Mouse (Mus musculus): ENCODE data around the gene Ptcd2. TPM values are rescaled to one million over a fixed set of nuclear protein-coding genes. Genes with fewer than 3 reads are reported as not detected.

Gene Ptcd2
- polyA plus RNA-seq, 1 experiment from 2014 or later, result 53.2 TPM

GRCm38 (mm10) chr13:99378223-99378622 is 33.7 kb upstream of the Ptcd2 start:
- no peak for ATAC-seq

GRCm38 (mm10) chr13:99377055-99377454 is 32.5 kb upstream of the Ptcd2 start:
- ATAC-seq, result no peak

More at GRCm38 (mm10) chr13:99378223-99378622, 33.7 kb upstream of the Ptcd2 start:
- Histone ChIP-seq H3K4me1 (replicated peaks; ENCODE audit: control insufficient read depth, insufficient read depth, low read length) (no peaks in the 10 kb centered on the region; the same call in 1 of the 2 replicates), H3K27ac (ENCODE audit: low read length) (no peak overlapping the region), H3K4me3 (replicated peaks; ENCODE audit: low read length) (no peak overlapping the region), H3K4me2 (ENCODE audit: low read length) (no peak overlapping the region), H3K9ac (replicated peaks; ENCODE audit: low read depth, low read length) (no peak overlapping the region), H3K36me3 (ENCODE audit: control insufficient read depth, insufficient read depth) (no peaks in the 10 kb centered on the region), H3K9me3 (ENCODE audit: control insufficient read depth, low read length) (no peaks in the 10 kb centered on the region), H3K27me3 (replicated peaks; ENCODE audit: control insufficient read depth, insufficient read depth, low read length) (no peaks in the 10 kb centered on the region)
- WGBS, result 87% methylated on average over 1 of the region's 1 CpGs

GRCm38 (mm10) chr13:99375550-99375949 is 31.0 kb upstream of the Ptcd2 start:
- Histone ChIP-seq H3K4me3 (replicated peaks; ENCODE audit: low read length) (no peak overlapping the region), H3K4me2 (ENCODE audit: low read length) (no peak overlapping the region), H3K9me3 (ENCODE audit: control insufficient read depth, low read length) (no peaks in the 10 kb centered on the region), H3K9ac (replicated peaks; ENCODE audit: low read depth, low read length) (no peak overlapping the region), H3K36me3 (ENCODE audit: control insufficient read depth, insufficient read depth) (no peaks in the 10 kb centered on the region), H3K4me1 (replicated peaks; ENCODE audit: control insufficient read depth, insufficient read depth, low read length) (no peaks in the 10 kb centered on the region; the same call in 1 of the 2 replicates), H3K27me3 (replicated peaks; ENCODE audit: control insufficient read depth, insufficient read depth, low read length) (no peaks in the 10 kb centered on the region), H3K27ac (ENCODE audit: low read length) (no peak overlapping the region)
- 33% methylated on average over 6 of the region's 6 CpGs for WGBS
- peak; percentile 78 for ATAC-seq

More at GRCm38 (mm10) chr13:99377055-99377454, 32.5 kb upstream of the Ptcd2 start:
- Histone ChIP-seq H3K4me1 (replicated peaks; ENCODE audit: control insufficient read depth, insufficient read depth, low read length) (no peaks in the 10 kb centered on the region; the same call in 1 of the 2 replicates), H3K9ac (replicated peaks; ENCODE audit: low read depth, low read length) (no peak overlapping the region), H3K4me3 (replicated peaks; ENCODE audit: low read length) (no peak overlapping the region), H3K27ac (ENCODE audit: low read length) (no peak overlapping the region), H3K4me2 (ENCODE audit: low read length) (no peak overlapping the region), H3K27me3 (replicated peaks; ENCODE audit: control insufficient read depth, insufficient read depth, low read length) (no peaks in the 10 kb centered on the region), H3K36me3 (ENCODE audit: control insufficient read depth, insufficient read depth) (no peaks in the 10 kb centered on the region), H3K9me3 (ENCODE audit: control insufficient read depth, low read length) (no peaks in the 10 kb centered on the region)
- WGBS, result 84% methylated on average over 6 of the region's 6 CpGs

GRCm38 (mm10) chr13:99374191-99374590 is 29.7 kb upstream of the Ptcd2 start:
- Histone ChIP-seq H3K9me3 (ENCODE audit: control insufficient read depth, low read length) (no peaks in the 10 kb centered on the region), H3K4me2 (ENCODE audit: low read length) (no peak overlapping the region), H3K9ac (replicated peaks; ENCODE audit: low read depth, low read length) (no peak overlapping the region), H3K36me3 (ENCODE audit: control insufficient read depth, insufficient read depth) (no peaks in the 10 kb centered on the region), H3K4me3 (replicated peaks; ENCODE audit: low read length) (no peak overlapping the region), H3K27ac (ENCODE audit: low read length) (no peak overlapping the region), H3K27me3 (replicated peaks; ENCODE audit: control insufficient read depth, insufficient read depth, low read length) (no peaks in the 10 kb centered on the region), H3K4me1 (replicated peaks; ENCODE audit: control insufficient read depth, insufficient read depth, low read length) (peaks cover 2% of the 10 kb centered on the region; the same call in 1 of the 2 replicates)
- no peak for ATAC-seq
- 91% methylated on average over 4 of the region's 4 CpGs for WGBS

GRCm38 (mm10) chr13:99373684-99374083 is 29.2 kb upstream of the Ptcd2 start:
- Histone ChIP-seq H3K4me3 (replicated peaks; ENCODE audit: low read length) (no peak overlapping the region), H3K9me3 (ENCODE audit: control insufficient read depth, low read length) (no peaks in the 10 kb centered on the region), H3K36me3 (ENCODE audit: control insufficient read depth, insufficient read depth) (no peaks in the 10 kb centered on the region), H3K4me1 (replicated peaks; ENCODE audit: control insufficient read depth, insufficient read depth, low read length) (peaks cover 4% of the 10 kb centered on the region; the same call in 1 of the 2 replicates), H3K4me2 (ENCODE audit: low read length) (no peak overlapping the region), H3K27me3 (replicated peaks; ENCODE audit: control insufficient read depth, insufficient read depth, low read length) (no peaks in the 10 kb centered on the region), H3K27ac (ENCODE audit: low read length) (no peak overlapping the region), H3K9ac (replicated peaks; ENCODE audit: low read depth, low read length) (no peak overlapping the region)
- WGBS, result 71% methylated on average over 7 of the region's 7 CpGs
- ATAC-seq, result no peak

- H3K36me3 ChIP-seq (ENCODE audit: control insufficient read depth, insufficient read depth), result no peaks in the 10 kb centered on the region
- no peaks in the 10 kb centered on the region for H3K9me3 ChIP-seq (ENCODE audit: control insufficient read depth, low read length)
- H3K9ac ChIP-seq (replicated peaks; ENCODE audit: low read depth, low read length), result no peak overlapping the region
- ATAC-seq, result no peak
- no peak overlapping the region for H3K4me2 ChIP-seq (ENCODE audit: low read length)
- H3K4me1 ChIP-seq (replicated peaks; ENCODE audit: control insufficient read depth, insufficient read depth, low read length), result peaks cover 10% of the 10 kb centered on the region
- no peaks in the 10 kb centered on the region for H3K27me3 ChIP-seq (replicated peaks; ENCODE audit: control insufficient read depth, insufficient read depth, low read length)
- WGBS, result 91% methylated on average over 5 of the region's 5 CpGs
- no peak overlapping the region for H3K4me3 ChIP-seq (replicated peaks; ENCODE audit: low read length)
- H3K27ac ChIP-seq (ENCODE audit: low read length), result no peak overlapping the region
Observed at GRCm38 (mm10) chr13:99371285-99371684, 26.8 kb upstream of the Ptcd2 start.

- Histone ChIP-seq H3K36me3 (ENCODE audit: control insufficient read depth, insufficient read depth) (no peaks in the 10 kb centered on the region), H3K27ac (ENCODE audit: low read length) (no peak overlapping the region), H3K9ac (replicated peaks; ENCODE audit: low read depth, low read length) (no peak overlapping the region), H3K27me3 (replicated peaks; ENCODE audit: control insufficient read depth, insufficient read depth, low read length) (no peaks in the 10 kb centered on the region), H3K9me3 (ENCODE audit: control insufficient read depth, low read length) (no peaks in the 10 kb centered on the region), H3K4me2 (ENCODE audit: low read length) (no peak overlapping the region), H3K4me3 (replicated peaks; ENCODE audit: low read length) (no peak overlapping the region), H3K4me1 (replicated peaks; ENCODE audit: control insufficient read depth, insufficient read depth, low read length) (peaks cover 10% of the 10 kb centered on the region)
- WGBS, result 70% methylated on average over 12 of the region's 12 CpGs
- ATAC-seq, result no peak
Observed at GRCm38 (mm10) chr13:99369103-99369502, 24.6 kb upstream of the Ptcd2 start.

GRCm38 (mm10) chr13:99367554-99368174 is 23.2 kb upstream of the Ptcd2 start:
- H3K36me3 ChIP-seq (ENCODE audit: control insufficient read depth, insufficient read depth), result no peaks in the 10 kb centered on the region
- no peak overlapping the region for H3K4me3 ChIP-seq (replicated peaks; ENCODE audit: low read length)
- H3K4me1 ChIP-seq (replicated peaks; ENCODE audit: control insufficient read depth, insufficient read depth, low read length), result peaks cover 10% of the 10 kb centered on the region
- H3K27me3 ChIP-seq (replicated peaks; ENCODE audit: control insufficient read depth, insufficient read depth, low read length), result no peaks in the 10 kb centered on the region
- ATAC-seq, result no peak
- no peak overlapping the region for H3K4me2 ChIP-seq (ENCODE audit: low read length)
- H3K27ac ChIP-seq (ENCODE audit: low read length), result no peak overlapping the region
- 0 out of 2 replicates have a peak overlapping the region, but pooled peaks have one; percentile 8 for H3K9ac ChIP-seq (replicated peaks; ENCODE audit: low read depth, low read length)
- no peaks in the 10 kb centered on the region for H3K9me3 ChIP-seq (ENCODE audit: control insufficient read depth, low read length)
- WGBS, result 76% methylated on average over 12 of the region's 12 CpGs

GRCm38 (mm10) chr13:99366422-99367175 is 22.1 kb upstream of the Ptcd2 start:
- peaks cover 10% of the 10 kb centered on the region for H3K4me1 ChIP-seq (replicated peaks; ENCODE audit: control insufficient read depth, insufficient read depth, low read length)
- no peaks in the 10 kb centered on the region for H3K36me3 ChIP-seq (ENCODE audit: control insufficient read depth, insufficient read depth)
- H3K27ac ChIP-seq (ENCODE audit: low read length), result no peak overlapping the region
- no peak overlapping the region for H3K9ac ChIP-seq (replicated peaks; ENCODE audit: low read depth, low read length)
- no peaks in the 10 kb centered on the region for H3K27me3 ChIP-seq (replicated peaks; ENCODE audit: control insufficient read depth, insufficient read depth, low read length)
- no peaks in the 10 kb centered on the region for H3K9me3 ChIP-seq (ENCODE audit: control insufficient read depth, low read length)
- H3K4me3 ChIP-seq (replicated peaks; ENCODE audit: low read length), result no peak overlapping the region
- WGBS, result 86% methylated on average over 5 of the region's 5 CpGs
- H3K4me2 ChIP-seq (ENCODE audit: low read length), result no peak overlapping the region
- ATAC-seq, result no peak
